Mouse (Mus musculus): Measurements from ENCODE around the gene Tmem211. TPM values are rescaled to one million over a fixed set of nuclear protein-coding genes. Genes with fewer than 3 reads are reported as not detected.

Tmem211 gene
- polyA plus RNA-seq, 1 experiment, result 0.76 TPM

- TF ChIP-seq EP300 (IDR thresholded peaks at IDR 0.05; ENCODE audit: insufficient read depth, low read depth, low read length), result no peak
- peak; percentile 75 for TF ChIP-seq CTCF (IDR thresholded peaks at IDR 0.05; ENCODE audit: low read depth, low read length)
- H3K4me1 ChIP-seq (ENCODE audit: control insufficient read depth, insufficient read depth, low read length), result peaks cover 2% of the 10 kb centered on the region
- no peaks in the 10 kb centered on the region for H3K9me3 ChIP-seq (replicated peaks; ENCODE audit: control insufficient read depth, insufficient read depth, low read length, poor library complexity, severe bottlenecking)
- no peaks in the 10 kb centered on the region for H3K36me3 ChIP-seq (ENCODE audit: control insufficient read depth, insufficient read depth, low read length, poor library complexity, severe bottlenecking)
- H3K9ac ChIP-seq (ENCODE audit: low read depth, poor library complexity, severe bottlenecking), result peak within 1 kb of the TSS; percentile 83
- no peak within 1 kb of the TSS for H3K27ac ChIP-seq (ENCODE audit: insufficient read depth, low read length)
- peak within 1 kb of the TSS; percentile 87 for H3K4me3 ChIP-seq (ENCODE audit: low read depth, low read length)
- no peaks in the 10 kb centered on the region for H3K27me3 ChIP-seq (ENCODE audit: control insufficient read depth, insufficient read depth, low read length, poor library complexity, severe bottlenecking)
These were observed 5.4 kb upstream of the Tmem211 start, which contains the start of gene 2900026A02Rik for GRCm38 (mm10) chr5:113221147-113221865. Gene 2900026A02Rik (minus strand): TSS chr5:113221236.

GRCm38 (mm10) chr5:113223888-113224287 lies 2.8 kb upstream of the Tmem211 start:
- H3K27ac ChIP-seq (ENCODE audit: insufficient read depth, low read length), result no peak overlapping the region
- TF ChIP-seq CTCF (IDR thresholded peaks at IDR 0.05; ENCODE audit: low read depth, low read length), result no peak
- TF ChIP-seq POLR2A (IDR thresholded peaks at IDR 0.05; ENCODE audit: insufficient read depth, low read length), result no peak
- TF ChIP-seq EP300 (IDR thresholded peaks at IDR 0.05; ENCODE audit: insufficient read depth, low read depth, low read length), result no peak
- no peaks in the 10 kb centered on the region for H3K27me3 ChIP-seq (ENCODE audit: control insufficient read depth, insufficient read depth, low read length, poor library complexity, severe bottlenecking)
- H3K9me3 ChIP-seq (replicated peaks; ENCODE audit: control insufficient read depth, insufficient read depth, low read length, poor library complexity, severe bottlenecking), result no peaks in the 10 kb centered on the region
- no peaks in the 10 kb centered on the region for H3K36me3 ChIP-seq (ENCODE audit: control insufficient read depth, insufficient read depth, low read length, poor library complexity, severe bottlenecking)
- H3K4me3 ChIP-seq (ENCODE audit: low read depth, low read length), result peak overlapping the region; percentile 39; the same call in 1 of the 2 replicates
- peaks cover 3% of the 10 kb centered on the region for H3K4me1 ChIP-seq (ENCODE audit: control insufficient read depth, insufficient read depth, low read length)
- no peak overlapping the region for H3K9ac ChIP-seq (ENCODE audit: low read depth, poor library complexity, severe bottlenecking)

- H3K27ac ChIP-seq (ENCODE audit: insufficient read depth, low read length), result no peak overlapping the region
These were observed 1.4 kb upstream of the Tmem211 start for GRCm38 (mm10) chr5:113225271-113225670.

GRCm38 (mm10) chr5:113225686-113226435 lies 848 bp upstream of the Tmem211 start:
- H3K4me3 ChIP-seq (ENCODE audit: low read depth, low read length), result peak overlapping the region; percentile 37
- TF ChIP-seq CTCF (IDR thresholded peaks at IDR 0.05; ENCODE audit: low read depth, low read length) (no peak), EP300 (IDR thresholded peaks at IDR 0.05; ENCODE audit: insufficient read depth, low read depth, low read length) (no peak), POLR2A (IDR thresholded peaks at IDR 0.05; ENCODE audit: insufficient read depth, low read length) (no peak)
- peak overlapping the region; percentile 11 for H3K9ac ChIP-seq (ENCODE audit: low read depth, poor library complexity, severe bottlenecking)
- H3K27me3 ChIP-seq (ENCODE audit: control insufficient read depth, insufficient read depth, low read length, poor library complexity, severe bottlenecking), result no peaks in the 10 kb centered on the region
- no peaks in the 10 kb centered on the region for H3K36me3 ChIP-seq (ENCODE audit: control insufficient read depth, insufficient read depth, low read length, poor library complexity, severe bottlenecking)
- peaks cover 5% of the 10 kb centered on the region for H3K4me1 ChIP-seq (ENCODE audit: control insufficient read depth, insufficient read depth, low read length)
- peak overlapping the region; percentile 5; the same call in 1 of the 2 replicates for H3K27ac ChIP-seq (ENCODE audit: insufficient read depth, low read length)
- H3K9me3 ChIP-seq (replicated peaks; ENCODE audit: control insufficient read depth, insufficient read depth, low read length, poor library complexity, severe bottlenecking), result no peaks in the 10 kb centered on the region

More at GRCm38 (mm10) chr5:113225271-113225670, 1.4 kb upstream of the Tmem211 start:
- Histone ChIP-seq H3K36me3 (ENCODE audit: control insufficient read depth, insufficient read depth, low read length, poor library complexity, severe bottlenecking) (no peaks in the 10 kb centered on the region), H3K4me1 (ENCODE audit: control insufficient read depth, insufficient read depth, low read length) (peaks cover 3% of the 10 kb centered on the region), H3K9me3 (replicated peaks; ENCODE audit: control insufficient read depth, insufficient read depth, low read length, poor library complexity, severe bottlenecking) (no peaks in the 10 kb centered on the region), H3K4me3 (ENCODE audit: low read depth, low read length) (no peak overlapping the region), H3K9ac (ENCODE audit: low read depth, poor library complexity, severe bottlenecking) (peak overlapping the region; percentile 34; the same call in 1 of the 2 replicates), H3K27me3 (ENCODE audit: control insufficient read depth, insufficient read depth, low read length, poor library complexity, severe bottlenecking) (no peaks in the 10 kb centered on the region)
- TF ChIP-seq EP300 (IDR thresholded peaks at IDR 0.05; ENCODE audit: insufficient read depth, low read depth, low read length) (no peak), POLR2A (IDR thresholded peaks at IDR 0.05; ENCODE audit: insufficient read depth, low read length) (no peak), CTCF (IDR thresholded peaks at IDR 0.05; ENCODE audit: low read depth, low read length) (no peak)

GRCm38 (mm10) chr5:113230196-113230595 lies 3.5 kb downstream of the Tmem211 start:
- no peaks in the 10 kb centered on the region for H3K9me3 ChIP-seq (replicated peaks; ENCODE audit: control insufficient read depth, insufficient read depth, low read length, poor library complexity, severe bottlenecking)
- H3K27me3 ChIP-seq (ENCODE audit: control insufficient read depth, insufficient read depth, low read length, poor library complexity, severe bottlenecking), result no peaks in the 10 kb centered on the region
- H3K4me1 ChIP-seq (ENCODE audit: control insufficient read depth, insufficient read depth, low read length), result peaks cover 5% of the 10 kb centered on the region
- H3K4me3 ChIP-seq (ENCODE audit: low read depth, low read length), result peak overlapping the region; percentile 19; the same call in 1 of the 2 replicates
- peak overlapping the region; percentile 32; the same call in 1 of the 2 replicates for H3K27ac ChIP-seq (ENCODE audit: insufficient read depth, low read length)
- no peak for TF ChIP-seq CTCF (IDR thresholded peaks at IDR 0.05; ENCODE audit: low read depth, low read length)
- no peak for TF ChIP-seq EP300 (IDR thresholded peaks at IDR 0.05; ENCODE audit: insufficient read depth, low read depth, low read length)
- TF ChIP-seq POLR2A (IDR thresholded peaks at IDR 0.05; ENCODE audit: insufficient read depth, low read length), result no peak
- H3K36me3 ChIP-seq (ENCODE audit: control insufficient read depth, insufficient read depth, low read length, poor library complexity, severe bottlenecking), result no peaks in the 10 kb centered on the region
- H3K9ac ChIP-seq (ENCODE audit: low read depth, poor library complexity, severe bottlenecking), result no peak overlapping the region

Measured in ES-Bruce4 (cell line).